Mouse (Mus musculus): ENCODE measurements at regions not wholly inside any gene's neighbourhood (a gene's known extent, or its start where the extent isn't known, plus 50 kb on each side); places are given as distances from the start of the nearest gene placed in this dataset.

DNA sequence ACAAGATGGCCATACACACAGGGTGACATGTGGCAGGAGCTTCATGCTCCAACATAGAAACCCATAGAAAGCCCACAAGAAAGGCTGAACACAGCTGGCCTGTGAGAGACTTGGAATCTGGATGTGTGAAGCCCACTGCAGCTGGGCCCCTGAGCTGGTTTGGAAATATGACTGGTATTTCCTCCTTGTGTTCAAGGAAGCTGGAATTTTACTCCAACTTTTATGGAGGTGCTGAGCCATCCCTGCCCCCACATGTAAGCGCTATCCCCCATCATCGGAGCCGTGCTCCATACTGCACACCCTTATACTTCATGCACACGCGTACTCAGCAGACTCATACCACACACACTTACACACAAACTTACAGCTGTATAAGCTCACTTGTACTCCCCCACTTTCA lies 87.7 kb upstream of the Agap1 start:
- H3K9ac ChIP-seq (ENCODE audit: low read depth, low read length), result no peak overlapping the region
- 0 out of 2 replicates have a peak, but pooled peaks cover 7% of the 10 kb centered on the region for H3K9me3 ChIP-seq (ENCODE audit: control insufficient read depth, low read length)
- DNase-seq (ENCODE audit: low spot score), result peak; percentile 54
- H3K36me3 ChIP-seq (ENCODE audit: control insufficient read depth, insufficient read depth, low read length), result no peaks in the 10 kb centered on the region
- H3K4me3 ChIP-seq (ENCODE audit: low read depth, low read length), result no peak overlapping the region
- no peak for ATAC-seq (ENCODE audit: low read depth)
- no peaks in the 10 kb centered on the region for H3K27me3 ChIP-seq (replicated peaks; ENCODE audit: control insufficient read depth, insufficient read depth, low read length)
- WGBS, result 37% methylated on average over 5 of the region's 5 CpGs
- H3K4me2 ChIP-seq (ENCODE audit: low read depth, low read length), result no peak overlapping the region
- H3K27ac ChIP-seq (replicated peaks; ENCODE audit: low read depth, low read length), result peak overlapping the region; percentile 54; the same call in 1 of the 2 replicates
- H3K4me1 ChIP-seq (ENCODE audit: control insufficient read depth, insufficient read depth, low read length), result peaks cover 11% of the 10 kb centered on the region; the same call in 1 of the 2 replicates

GRCm38 (mm10) chr1:89373806-89374205 lies 80.8 kb upstream of the Agap1 start:
- no peak for DNase-seq (ENCODE audit: low spot score)
- ATAC-seq (ENCODE audit: low read depth), result no peak

DNA sequence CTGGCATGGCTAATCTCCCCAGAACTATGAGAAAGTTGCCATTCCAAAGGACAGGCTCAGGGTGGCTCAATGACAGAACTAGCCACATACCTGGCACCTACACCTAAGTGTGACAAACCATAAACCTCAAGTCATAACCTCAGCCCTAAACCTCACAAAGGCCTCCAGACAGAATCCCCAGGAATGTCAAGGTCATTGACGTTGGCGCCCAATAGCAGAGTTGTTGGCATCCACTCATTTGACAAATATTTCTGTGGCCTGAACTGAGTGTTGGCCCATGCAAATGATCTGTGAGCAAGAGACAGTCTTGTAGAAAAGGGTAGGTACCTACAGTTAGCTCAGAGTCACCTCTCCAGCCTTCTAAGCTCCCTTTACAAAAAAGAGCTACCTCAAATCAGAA lies 80.3 kb upstream of the Agap1 start:
- WGBS, result 86% methylated on average over 2 of the region's 2 CpGs
- Histone ChIP-seq H3K4me1 (ENCODE audit: control insufficient read depth, insufficient read depth, low read length) (no peaks in the 10 kb centered on the region), H3K36me3 (ENCODE audit: control insufficient read depth, insufficient read depth, low read length) (no peaks in the 10 kb centered on the region), H3K27me3 (replicated peaks; ENCODE audit: control insufficient read depth, insufficient read depth, low read length) (no peaks in the 10 kb centered on the region), H3K9ac (ENCODE audit: low read depth, low read length) (no peak overlapping the region), H3K9me3 (ENCODE audit: control insufficient read depth, low read length) (no peaks in the 10 kb centered on the region), H3K4me2 (ENCODE audit: low read depth, low read length) (no peak overlapping the region), H3K27ac (replicated peaks; ENCODE audit: low read depth, low read length) (no peak overlapping the region), H3K4me3 (ENCODE audit: low read depth, low read length) (no peak overlapping the region)
- DNase-seq (ENCODE audit: low spot score), result no peak
- no peak for ATAC-seq (ENCODE audit: low read depth)

More at GRCm38 (mm10) chr1:89373806-89374205, 80.8 kb upstream of the Agap1 start:
- Histone ChIP-seq H3K9ac (ENCODE audit: low read depth, low read length) (no peak overlapping the region), H3K9me3 (ENCODE audit: control insufficient read depth, low read length) (no peaks in the 10 kb centered on the region), H3K27me3 (replicated peaks; ENCODE audit: control insufficient read depth, insufficient read depth, low read length) (no peaks in the 10 kb centered on the region), H3K4me2 (ENCODE audit: low read depth, low read length) (no peak overlapping the region), H3K4me1 (ENCODE audit: control insufficient read depth, insufficient read depth, low read length) (no peaks in the 10 kb centered on the region), H3K27ac (replicated peaks; ENCODE audit: low read depth, low read length) (no peak overlapping the region), H3K36me3 (ENCODE audit: control insufficient read depth, insufficient read depth, low read length) (no peaks in the 10 kb centered on the region), H3K4me3 (ENCODE audit: low read depth, low read length) (no peak overlapping the region)

- no peaks in the 10 kb centered on the region for H3K27me3 ChIP-seq (replicated peaks; ENCODE audit: control insufficient read depth, insufficient read depth, low read length)
- DNase-seq (ENCODE audit: low spot score) (no peak), ATAC-seq (ENCODE audit: low read depth) (no peak)
- H3K9me3 ChIP-seq (ENCODE audit: control insufficient read depth, low read length), result no peaks in the 10 kb centered on the region
- H3K27ac ChIP-seq (replicated peaks; ENCODE audit: low read depth, low read length), result no peak overlapping the region
- no peaks in the 10 kb centered on the region for H3K4me1 ChIP-seq (ENCODE audit: control insufficient read depth, insufficient read depth, low read length)
- H3K9ac ChIP-seq (ENCODE audit: low read depth, low read length), result no peak overlapping the region
- no peak overlapping the region for H3K4me2 ChIP-seq (ENCODE audit: low read depth, low read length)
- H3K36me3 ChIP-seq (ENCODE audit: control insufficient read depth, insufficient read depth, low read length), result no peaks in the 10 kb centered on the region
- H3K4me3 ChIP-seq (ENCODE audit: low read depth, low read length), result no peak overlapping the region
- WGBS, result 69% methylated on average over 6 of the region's 6 CpGs
These were observed 72.6 kb upstream of the Agap1 start for GRCm38 (mm10) chr1:89382021-89382420.

- DNase-seq (ENCODE audit: low spot score) (no peak), ATAC-seq (ENCODE audit: low read depth) (no peak)
- Histone ChIP-seq H3K27ac (replicated peaks; ENCODE audit: low read depth, low read length) (no peak overlapping the region), H3K4me2 (ENCODE audit: low read depth, low read length) (no peak overlapping the region), H3K36me3 (ENCODE audit: control insufficient read depth, insufficient read depth, low read length) (no peaks in the 10 kb centered on the region), H3K4me3 (ENCODE audit: low read depth, low read length) (no peak overlapping the region), H3K27me3 (replicated peaks; ENCODE audit: control insufficient read depth, insufficient read depth, low read length) (no peaks in the 10 kb centered on the region), H3K4me1 (ENCODE audit: control insufficient read depth, insufficient read depth, low read length) (no peaks in the 10 kb centered on the region), H3K9me3 (ENCODE audit: control insufficient read depth, low read length) (no peaks in the 10 kb centered on the region), H3K9ac (ENCODE audit: low read depth, low read length) (no peak overlapping the region)
- WGBS, result 66% methylated on average over 6 of the region's 6 CpGs
These were observed 69.5 kb upstream of the Agap1 start for GRCm38 (mm10) chr1:89385111-89385510.

- Histone ChIP-seq H3K27ac (replicated peaks; ENCODE audit: low read depth, low read length) (no peak overlapping the region), H3K4me3 (ENCODE audit: low read depth, low read length) (no peak overlapping the region), H3K4me2 (ENCODE audit: low read depth, low read length) (no peak overlapping the region), H3K9me3 (ENCODE audit: control insufficient read depth, low read length) (no peaks in the 10 kb centered on the region), H3K27me3 (replicated peaks; ENCODE audit: control insufficient read depth, insufficient read depth, low read length) (no peaks in the 10 kb centered on the region), H3K9ac (ENCODE audit: low read depth, low read length) (no peak overlapping the region), H3K4me1 (ENCODE audit: control insufficient read depth, insufficient read depth, low read length) (peaks cover 5% of the 10 kb centered on the region; the same call in 1 of the 2 replicates), H3K36me3 (ENCODE audit: control insufficient read depth, insufficient read depth, low read length) (no peaks in the 10 kb centered on the region)
- 77% methylated on average over 4 of the region's 4 CpGs for WGBS
- ATAC-seq (ENCODE audit: low read depth) (no peak), DNase-seq (ENCODE audit: low spot score) (no peak)
These were observed 61.9 kb upstream of the Agap1 start for GRCm38 (mm10) chr1:89392711-89393110.

- Histone ChIP-seq H3K9me3 (ENCODE audit: control insufficient read depth, low read length) (no peaks in the 10 kb centered on the region), H3K4me2 (ENCODE audit: low read depth, low read length) (no peak overlapping the region), H3K36me3 (ENCODE audit: control insufficient read depth, insufficient read depth, low read length) (no peaks in the 10 kb centered on the region), H3K27ac (replicated peaks; ENCODE audit: low read depth, low read length) (no peak overlapping the region), H3K9ac (ENCODE audit: low read depth, low read length) (no peak overlapping the region), H3K27me3 (replicated peaks; ENCODE audit: control insufficient read depth, insufficient read depth, low read length) (no peaks in the 10 kb centered on the region), H3K4me1 (ENCODE audit: control insufficient read depth, insufficient read depth, low read length) (peaks cover 5% of the 10 kb centered on the region; the same call in 1 of the 2 replicates), H3K4me3 (ENCODE audit: low read depth, low read length) (no peak overlapping the region)
- ATAC-seq (ENCODE audit: low read depth), result no peak
- 42% methylated on average over 7 of the region's 7 CpGs for WGBS
- no peak for DNase-seq (ENCODE audit: low spot score)
These were observed 60.1 kb upstream of the Agap1 start for GRCm38 (mm10) chr1:89394471-89394870.

DNA sequence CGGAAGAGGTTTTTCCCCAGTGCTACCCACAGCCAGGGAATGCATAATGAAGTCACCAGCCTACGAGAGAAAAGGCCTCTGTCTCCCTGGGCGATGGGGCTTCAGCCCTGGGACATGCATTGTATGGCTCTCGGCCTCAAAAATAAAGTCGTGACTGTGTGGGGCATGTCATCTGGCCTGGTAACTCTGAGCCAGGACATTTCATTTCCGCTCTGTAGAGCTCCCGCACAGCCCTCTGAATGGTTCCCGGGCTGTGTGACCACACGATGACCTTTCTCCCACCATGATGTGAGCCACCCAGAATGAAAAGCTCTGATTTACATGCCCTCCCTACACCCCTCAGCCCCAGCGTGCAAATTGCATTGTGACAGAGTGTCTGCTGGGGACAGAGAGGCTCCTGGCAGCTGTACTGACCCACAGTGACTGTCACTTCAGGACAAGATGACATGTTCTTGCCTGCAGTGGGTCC lies 53.8 kb upstream of the Agap1 start:
- DNase-seq (ENCODE audit: low spot score), result peak; percentile 23
- no peaks in the 10 kb centered on the region for H3K36me3 ChIP-seq (ENCODE audit: control insufficient read depth, insufficient read depth, low read length)
- H3K27me3 ChIP-seq (replicated peaks; ENCODE audit: control insufficient read depth, insufficient read depth, low read length), result no peaks in the 10 kb centered on the region
- no peak overlapping the region for H3K4me3 ChIP-seq (ENCODE audit: low read depth, low read length)
- H3K9ac ChIP-seq (ENCODE audit: low read depth, low read length), result no peak overlapping the region
- ATAC-seq (ENCODE audit: low read depth), result peak; percentile 63; the same call in 1 of the 2 replicates
- WGBS, result 44% methylated on average over 10 of the region's 10 CpGs
- H3K9me3 ChIP-seq (ENCODE audit: control insufficient read depth, low read length), result no peaks in the 10 kb centered on the region
- no peak overlapping the region for H3K4me2 ChIP-seq (ENCODE audit: low read depth, low read length)
- no peaks in the 10 kb centered on the region for H3K4me1 ChIP-seq (ENCODE audit: control insufficient read depth, insufficient read depth, low read length)
- no peak overlapping the region for H3K27ac ChIP-seq (replicated peaks; ENCODE audit: low read depth, low read length)

DNA sequence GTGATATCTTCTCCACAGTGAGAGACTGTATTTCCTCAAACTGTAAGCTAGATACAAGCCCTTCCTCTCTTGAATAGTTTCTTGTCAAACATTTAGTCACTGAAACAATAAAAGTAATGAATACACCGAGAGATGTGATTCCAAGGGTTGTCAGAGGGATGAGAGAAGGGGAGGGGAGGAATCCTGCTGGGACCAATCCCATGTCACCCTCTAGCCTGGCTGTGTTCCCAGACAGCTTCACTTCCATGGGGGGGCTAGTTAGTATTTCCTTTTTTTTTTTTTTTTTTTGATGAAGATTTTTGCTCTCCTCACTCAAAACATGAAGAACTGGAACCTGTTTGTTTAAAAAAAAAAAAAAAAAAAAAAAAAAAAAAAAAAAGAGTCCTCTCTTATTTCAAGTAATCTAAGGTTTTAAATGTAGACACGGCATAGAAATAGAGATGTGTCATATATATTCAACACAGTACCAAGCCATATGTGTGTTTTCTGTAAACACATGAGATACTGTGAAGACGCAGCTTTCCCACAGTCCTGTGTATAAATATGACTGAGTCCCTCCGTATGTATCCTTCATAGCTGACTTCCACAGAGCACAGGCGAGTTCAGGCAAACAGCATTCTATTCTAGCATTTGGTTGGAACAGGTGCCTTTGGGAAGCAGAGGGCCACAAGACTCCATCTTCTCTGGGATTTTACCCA lies 51.9 kb upstream of the Agap1 start:
- no peak overlapping the region for H3K4me2 ChIP-seq (ENCODE audit: low read depth, low read length)
- no peaks in the 10 kb centered on the region for H3K4me1 ChIP-seq (ENCODE audit: control insufficient read depth, insufficient read depth, low read length)
- no peaks in the 10 kb centered on the region for H3K27me3 ChIP-seq (replicated peaks; ENCODE audit: control insufficient read depth, insufficient read depth, low read length)
- H3K9ac ChIP-seq (ENCODE audit: low read depth, low read length), result no peak overlapping the region
- no peak for ATAC-seq (ENCODE audit: low read depth)
- no peak for DNase-seq (ENCODE audit: low spot score)
- no peak overlapping the region for H3K4me3 ChIP-seq (ENCODE audit: low read depth, low read length)
- H3K27ac ChIP-seq (replicated peaks; ENCODE audit: low read depth, low read length), result no peak overlapping the region
- H3K9me3 ChIP-seq (ENCODE audit: control insufficient read depth, low read length), result no peaks in the 10 kb centered on the region
- no peaks in the 10 kb centered on the region for H3K36me3 ChIP-seq (ENCODE audit: control insufficient read depth, insufficient read depth, low read length)
- WGBS, result 72% methylated on average over 5 of the region's 5 CpGs

Measured in embryonic facial prominence, embryonic 14.5 days (tissue).